Mouse (Mus musculus) kidney, adult 2 months (tissue): ENCODE measurements around the gene Prn. TPM values are rescaled to one million over a fixed set of nuclear protein-coding genes. Genes with fewer than 3 reads are reported as not detected.
A peak's percentile ranks its signal among the peaks of the same experiment; 100 is the strongest.

ENCODE experiments used
- DNase-seq: peaks from one replicate; pipeline ENCODE4 v3.0.0; 2021
- H3K27ac ChIP-seq: fragments of 200-500 bp; 2 replicates; pipeline ENCODE4 v1.5.1; 2012; ENCODE audit warnings: low read depth, low read length, control low read depth, inconsistent platforms; ENCODE audit not compliant: insufficient read depth
- H3K27me3 ChIP-seq: fragments of 200-500 bp; replicated peaks from 2 replicates; pipeline ENCODE4 v1.6.1; 2012; ENCODE audit warnings: mild to moderate bottlenecking, moderate library complexity, low read length, inconsistent platforms; ENCODE audit not compliant: control insufficient read depth, insufficient read depth
- H3K36me3 ChIP-seq: fragments of 200-500 bp; 2 replicates; pipeline ENCODE4 v1.6.1; 2012; ENCODE audit warnings: mild to moderate bottlenecking, moderate library complexity, low read length, inconsistent platforms; ENCODE audit not compliant: control insufficient read depth, insufficient read depth
- H3K4me1 ChIP-seq: fragments of 200-500 bp; 2 replicates; pipeline ENCODE4 v1.6.1; 2011; ENCODE audit warnings: low read length; ENCODE audit not compliant: control insufficient read depth, insufficient read depth
- H3K4me3 ChIP-seq: fragments of 200-500 bp; 2 replicates; pipeline ENCODE4 v1.5.1; 2011; ENCODE audit warnings: mild to moderate bottlenecking, low read depth, low read length, control low read depth; ENCODE audit not compliant: insufficient read depth
- CTCF ChIP-seq: fragments of 200-500 bp; conservative IDR thresholded peaks from 2 replicates; pipeline ENCODE4 v1.5.1; 2011; ENCODE audit warnings: low read depth, mild to moderate bottlenecking, control low read depth, low read length, moderate library complexity, mixed read lengths; ENCODE audit not compliant: insufficient read depth, insufficient read length
- POLR2A ChIP-seq: fragments of 200-500 bp; IDR thresholded peaks from one replicate; pipeline ENCODE4 v1.6.1; 2011; ENCODE audit warnings: low read depth, low read length, control low read depth
- WGBS: fragments of 180-500 bp; shearing (Covaris S2); methylation state at CpG from one replicate; pipeline ENCODE4 v1.1.7; 2018; 5-methylcytosine and 5-hydroxymethylcytosine counted together
- polyA plus RNA-seq: library from polyadenylated mRNA; depleted of rRNA; stranded (reverse); fragments of >200 nt; gene quantifications from 2 replicates; pipeline ENCODE4 v1.2.3, GENCODE M21; 2012

The Prn gene
- polyA plus RNA-seq, 1 experiment, result not detected

DNA sequence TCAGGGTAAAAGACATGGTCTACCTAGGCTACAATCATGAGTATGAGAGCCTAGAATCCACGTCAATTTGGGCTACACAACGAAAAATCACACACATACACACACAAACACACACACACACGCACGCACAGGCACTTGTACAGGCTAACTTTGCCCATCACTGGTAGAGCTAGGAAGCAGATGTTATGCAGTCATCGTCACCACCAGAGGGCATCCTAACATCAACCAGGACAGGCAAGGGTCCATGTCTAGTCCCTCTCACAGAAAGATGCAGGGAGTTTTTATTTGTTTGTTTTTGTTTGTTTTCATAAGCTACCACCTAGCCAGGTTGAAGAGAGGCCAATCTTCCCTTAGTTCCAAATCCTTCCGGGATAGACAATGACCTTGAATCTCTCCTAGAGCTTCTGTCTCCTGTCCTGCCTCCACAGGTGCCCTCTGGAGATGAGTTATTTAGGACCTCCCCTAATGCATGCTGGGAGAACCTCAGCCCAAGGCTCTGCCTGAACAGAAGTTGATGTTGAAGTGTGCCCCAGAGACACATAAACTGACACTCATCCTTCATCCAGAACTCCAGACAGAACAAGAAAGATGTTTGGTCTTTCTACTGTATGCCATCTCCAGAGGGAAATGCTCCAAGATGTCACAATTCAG, 72.9 kb downstream of the Prn start:
- DNase-seq, result peak; percentile 68
- TF ChIP-seq CTCF (peak; percentile 99), POLR2A (no peak)
- H3K27me3 ChIP-seq, result no peaks in the 10 kb centered on the region
- no peak overlapping the region for H3K27ac ChIP-seq
- H3K4me1 ChIP-seq, result no peaks in the 10 kb centered on the region
- WGBS, result 13% methylated on average over 6 of the region's 6 CpGs
- H3K4me3 ChIP-seq, result no peak overlapping the region
- H3K36me3 ChIP-seq, result no peaks in the 10 kb centered on the region

DNA sequence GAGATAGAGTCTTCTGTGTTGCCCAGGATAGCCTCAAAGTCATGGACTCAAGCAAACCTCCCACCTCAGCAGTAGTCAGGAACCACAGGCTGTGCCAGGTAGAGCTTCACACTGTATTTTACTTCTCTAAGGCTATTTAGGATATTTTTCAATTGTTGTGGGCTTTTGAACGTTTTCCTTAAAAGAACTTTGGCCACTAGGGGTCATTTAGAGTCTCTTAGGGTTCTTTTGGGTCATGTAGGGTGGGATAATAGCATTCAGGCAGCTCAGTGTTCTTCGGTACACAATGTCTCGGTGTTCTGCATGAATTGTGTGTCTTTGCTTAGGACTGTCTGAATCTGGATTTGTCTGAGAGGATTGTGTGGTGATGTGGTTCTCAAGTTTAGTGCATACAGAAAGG, 78.2 kb downstream of the Prn start:
- Histone ChIP-seq H3K4me1 (no peaks in the 10 kb centered on the region), H3K27me3 (no peaks in the 10 kb centered on the region), H3K4me3 (no peak overlapping the region), H3K36me3 (no peaks in the 10 kb centered on the region), H3K27ac (no peak overlapping the region)
- no peak for TF ChIP-seq POLR2A
- no peak for TF ChIP-seq CTCF
- no peak for DNase-seq
- WGBS, result 40% methylated on average over 3 of the region's 3 CpGs

DNA sequence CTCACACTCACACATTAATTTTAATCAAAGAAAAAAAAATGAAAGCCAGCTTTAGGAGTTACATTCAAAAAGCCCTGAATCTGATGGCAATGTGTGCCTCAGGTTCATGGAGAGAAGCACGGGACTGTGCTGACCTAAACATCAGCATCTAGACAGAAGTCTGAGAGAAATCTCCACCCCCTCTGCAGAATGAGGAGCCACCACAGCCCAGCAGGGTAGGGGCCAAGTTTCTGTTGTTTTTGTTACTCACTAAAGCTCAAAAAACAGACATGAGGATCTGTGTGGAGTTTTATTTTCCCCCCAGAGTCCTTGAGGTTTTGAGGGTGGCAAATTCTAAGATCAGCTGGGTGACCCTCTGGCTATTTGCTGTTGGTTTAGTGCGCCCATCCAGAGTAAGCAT, 78.8 kb downstream of the Prn start:
- no peak for TF ChIP-seq POLR2A
- TF ChIP-seq CTCF, result no peak
- Histone ChIP-seq H3K4me3 (no peak overlapping the region), H3K4me1 (no peaks in the 10 kb centered on the region; the same call in 1 of the 2 replicates), H3K36me3 (no peaks in the 10 kb centered on the region), H3K27me3 (no peaks in the 10 kb centered on the region), H3K27ac (no peak overlapping the region)
- DNase-seq, result no peak
- 77% methylated on average over 2 of the region's 2 CpGs for WGBS

DNA sequence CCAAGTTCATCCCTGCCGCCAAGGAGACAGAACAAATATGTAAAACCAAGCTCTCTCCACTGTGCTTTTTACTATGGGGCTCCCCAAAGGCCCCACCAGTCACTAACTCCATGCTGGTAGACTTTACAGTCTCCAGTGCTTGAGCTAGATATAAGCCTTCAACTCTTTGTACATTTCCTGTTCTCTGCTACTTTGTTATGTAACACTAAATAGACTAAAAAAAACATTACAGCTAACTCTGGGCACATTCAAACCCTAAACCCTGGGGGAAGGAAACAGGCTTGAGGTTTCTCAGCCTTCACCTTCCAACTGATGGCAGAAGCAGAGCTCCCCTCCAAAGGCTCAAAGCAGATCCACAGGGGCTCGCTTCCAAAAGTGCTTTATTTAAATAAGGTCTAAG, 82.7 kb downstream of the Prn start:
- no peak overlapping the region for H3K27ac ChIP-seq
- peaks cover 3% of the 10 kb centered on the region; the same call in 1 of the 2 replicates for H3K4me1 ChIP-seq
- no peak for DNase-seq
- TF ChIP-seq CTCF (no peak), POLR2A (no peak)
- no peaks in the 10 kb centered on the region for H3K36me3 ChIP-seq
- WGBS, result 90% methylated on average over 2 of the region's 2 CpGs
- H3K27me3 ChIP-seq, result no peaks in the 10 kb centered on the region
- H3K4me3 ChIP-seq, result no peak overlapping the region

DNA sequence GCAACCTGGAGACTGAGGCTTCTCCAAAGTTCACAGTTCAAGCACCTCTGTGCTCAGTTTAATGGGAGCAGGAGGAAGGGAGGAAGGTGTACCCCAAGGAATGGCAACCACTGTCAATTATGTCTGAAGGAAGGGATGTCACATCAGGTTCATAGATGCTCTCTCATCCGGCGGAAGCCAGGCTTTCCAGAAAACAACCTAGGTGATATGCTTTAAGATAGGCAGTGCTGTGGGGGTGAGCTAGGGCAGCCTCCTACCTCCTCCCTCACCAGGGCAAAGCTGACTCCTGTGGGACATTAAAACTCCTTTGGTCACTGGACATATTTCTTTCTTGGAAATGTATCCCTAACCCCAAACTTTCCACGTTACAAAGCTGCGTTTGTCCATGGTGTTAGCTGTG, 83.4 kb downstream of the Prn start:
- Histone ChIP-seq H3K27me3 (no peaks in the 10 kb centered on the region), H3K4me1 (peaks cover 3% of the 10 kb centered on the region; the same call in 1 of the 2 replicates), H3K4me3 (no peak overlapping the region), H3K27ac (no peak overlapping the region), H3K36me3 (no peaks in the 10 kb centered on the region)
- TF ChIP-seq POLR2A (no peak), CTCF (no peak)
- WGBS, result 49% methylated on average over 4 of the region's 4 CpGs
- DNase-seq, result no peak

DNA sequence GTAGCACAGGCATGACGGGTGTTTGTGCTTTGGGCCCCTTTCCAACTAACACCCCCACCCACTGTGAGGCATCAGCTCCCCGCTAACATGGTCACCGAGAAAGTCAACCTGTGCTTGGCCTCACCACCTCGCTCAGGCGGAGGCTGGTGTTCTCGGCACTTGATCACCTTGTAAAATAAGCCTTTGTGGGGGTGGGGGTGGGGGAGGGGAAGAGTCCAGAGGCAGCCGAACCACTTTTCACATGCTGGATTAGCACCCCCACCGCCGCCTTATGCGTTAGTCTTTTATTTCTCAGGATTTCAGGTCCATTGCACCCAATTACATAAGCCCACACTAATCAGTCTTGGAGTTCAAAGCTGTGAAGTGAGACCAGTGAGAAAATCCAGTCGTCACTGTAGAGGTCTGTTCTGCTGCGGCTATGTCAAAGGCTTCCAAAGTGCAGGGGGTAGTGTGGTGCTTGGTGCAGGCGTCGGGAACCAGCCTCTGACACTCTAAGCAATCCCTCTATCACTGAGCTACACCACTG, 83.9 kb downstream of the Prn start:
- 24% methylated on average over 14 of the region's 14 CpGs for WGBS
- DNase-seq, result peak; percentile 35
- Histone ChIP-seq H3K27ac (no peak overlapping the region), H3K4me1 (peaks cover 3% of the 10 kb centered on the region; the same call in 1 of the 2 replicates), H3K36me3 (no peaks in the 10 kb centered on the region), H3K27me3 (no peaks in the 10 kb centered on the region), H3K4me3 (no peak overlapping the region)
- TF ChIP-seq POLR2A, result no peak
- TF ChIP-seq CTCF, result no peak

DNA sequence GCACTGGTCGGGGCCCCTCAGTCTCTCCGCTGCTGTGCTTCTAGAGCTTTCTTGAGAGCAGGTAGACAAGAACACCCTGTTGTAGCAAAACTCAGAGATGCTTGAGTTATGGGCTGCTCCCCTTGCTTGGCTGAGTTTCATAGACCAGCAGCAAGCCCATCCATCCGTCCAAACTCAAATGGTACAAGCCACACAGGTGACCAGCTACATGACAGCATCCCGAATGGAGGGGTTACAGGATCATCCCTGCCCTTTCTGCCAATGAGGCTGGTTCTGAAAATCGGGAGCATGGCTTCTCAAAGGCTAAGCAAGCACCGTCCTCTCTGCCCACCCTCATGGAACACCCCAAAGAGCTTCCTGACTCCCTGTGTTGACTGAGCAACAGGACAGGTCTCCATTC, 85.2 kb downstream of the Prn start:
- DNase-seq, result no peak
- TF ChIP-seq CTCF, result no peak
- TF ChIP-seq POLR2A, result no peak
- Histone ChIP-seq H3K36me3 (no peaks in the 10 kb centered on the region), H3K4me3 (no peak overlapping the region), H3K27ac (no peak overlapping the region), H3K4me1 (peaks cover 3% of the 10 kb centered on the region; the same call in 1 of the 2 replicates), H3K27me3 (no peaks in the 10 kb centered on the region)
- WGBS, result 90% methylated on average over 6 of the region's 6 CpGs

DNA sequence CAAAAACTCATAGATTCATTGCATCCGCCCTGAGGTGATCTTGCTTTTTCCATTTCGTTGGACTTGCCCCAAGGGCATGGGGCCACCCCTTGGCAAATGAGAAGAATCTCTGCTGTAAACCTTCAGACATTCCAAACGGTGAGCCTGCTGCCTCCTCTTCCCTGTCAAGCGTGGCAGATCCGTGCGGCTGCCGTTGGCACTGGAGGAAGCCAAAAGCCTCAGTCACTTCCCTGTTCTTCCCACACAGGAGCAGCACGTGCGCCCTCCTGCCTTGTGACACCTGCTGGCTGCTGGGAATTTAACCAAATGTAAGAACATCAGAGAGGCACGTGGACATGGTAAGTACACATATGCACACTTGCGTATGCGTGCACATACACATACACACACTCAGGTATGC, 86.0 kb downstream of the Prn start:
- 55% methylated on average over 12 of the region's 12 CpGs for WGBS

More for the DNA sequence above, 86.0 kb downstream of the Prn start:
- DNase-seq, result peak; percentile 16
- no peaks in the 10 kb centered on the region for H3K36me3 ChIP-seq
- H3K4me3 ChIP-seq, result no peak overlapping the region
- no peak overlapping the region for H3K27ac ChIP-seq
- TF ChIP-seq POLR2A, result no peak
- TF ChIP-seq CTCF, result no peak
- no peaks in the 10 kb centered on the region for H3K27me3 ChIP-seq
- peaks cover 3% of the 10 kb centered on the region; the same call in 1 of the 2 replicates for H3K4me1 ChIP-seq
